Mouse (Mus musculus): ENCODE results near the gene Nkg7.

DNA sequence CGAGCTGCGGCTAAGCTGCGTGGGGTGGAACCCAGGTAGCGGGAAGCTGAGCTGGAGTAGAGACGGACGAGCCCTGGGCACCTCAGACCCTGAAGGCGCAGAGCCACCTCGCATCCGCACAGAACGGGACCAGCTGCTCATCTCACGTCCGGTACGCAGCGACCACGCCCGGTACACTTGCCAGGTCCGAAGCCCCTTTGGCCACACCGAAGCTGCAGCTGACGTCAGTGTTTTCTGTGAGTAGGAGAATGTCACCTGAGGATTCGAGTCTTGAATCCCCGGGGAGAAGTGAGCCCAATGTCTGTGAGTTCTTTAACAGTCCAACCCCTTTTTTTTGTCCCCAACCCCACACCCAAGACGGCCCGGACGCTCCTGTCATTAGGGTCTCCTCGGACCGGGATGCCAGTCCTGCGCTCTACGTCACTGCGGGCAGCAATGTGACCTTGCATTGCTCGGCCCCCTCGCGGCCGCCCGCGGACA lies 28.0 kb downstream of the Nkg7 start:
- TF ChIP-seq MAX (IDR thresholded peaks at IDR 0.05; ENCODE audit: low read depth) (no peak), POLR2A (IDR thresholded peaks at IDR 0.05; ENCODE audit: insufficient read length, low read depth) (no peak), REST (IDR thresholded peaks at IDR 0.05; ENCODE audit: insufficient read depth, insufficient read length) (no peak), POLR2AphosphoS2 (IDR thresholded peaks at IDR 0.05; ENCODE audit: insufficient read length, low read depth) (no peak)

All from myocyte (in vitro differentiated cells).